Mouse (Mus musculus): ENCODE results near the gene Mmrn1.

DNA sequence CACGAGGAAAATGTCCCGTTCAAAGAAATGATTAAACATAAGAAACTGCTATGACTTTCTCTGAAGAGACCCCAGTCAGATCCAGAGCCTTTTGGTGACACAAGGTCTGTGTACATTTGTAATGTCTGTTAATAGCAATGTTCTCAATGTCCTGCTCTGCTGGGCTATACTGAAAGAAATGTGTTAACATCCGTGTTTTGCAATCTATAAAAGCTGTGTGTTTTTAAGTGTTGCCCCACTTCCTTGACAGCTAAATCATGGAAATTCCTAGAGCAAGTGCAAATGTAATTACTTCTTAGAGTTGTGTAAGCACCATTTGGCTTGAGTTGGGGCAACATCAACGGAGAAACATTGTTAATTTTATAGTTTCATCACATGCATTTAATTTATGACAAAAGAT is 42.2 kb downstream of the Mmrn1 start:
- TF ChIP-seq CTCF (IDR thresholded peaks at IDR 0.05), result no peak
- no peak for TF ChIP-seq EP300 (IDR thresholded peaks at IDR 0.05)

Data from lung, postnatal 0 days (tissue).